Mouse (Mus musculus): ENCODE measurements at regions not wholly inside any gene's neighbourhood (a gene's known extent, or its start where the extent isn't known, plus 50 kb on each side); places are given as distances from the start of the nearest gene placed in this dataset.
A peak's percentile ranks its signal among the peaks of the same experiment; 100 is the strongest.

GRCm38 (mm10) chr13:52013757-52014156 lies 167.3 kb downstream of the Gadd45g start:
- no peak for DNase-seq (ENCODE audit: low spot score in 2 of 2)

- no peak for DNase-seq (ENCODE audit: low spot score in 2 of 2)
These were observed 168.1 kb downstream of the Gadd45g start for GRCm38 (mm10) chr13:52014566-52014965.

- DNase-seq (ENCODE audit: low spot score in 2 of 2), result no peak
These were observed 168.6 kb downstream of the Gadd45g start for GRCm38 (mm10) chr13:52015066-52015465.

GRCm38 (mm10) chr13:52015496-52015895 lies 169.0 kb downstream of the Gadd45g start:
- DNase-seq (ENCODE audit: low spot score in 2 of 2), result no peak

GRCm38 (mm10) chr13:52017598-52018190 lies 171.2 kb downstream of the Gadd45g start:
- peak; percentile 36 to 43 for DNase-seq (ENCODE audit: low spot score in 2 of 2)

GRCm38 (mm10) chr13:52019647-52020046 lies 173.2 kb downstream of the Gadd45g start:
- DNase-seq (ENCODE audit: low spot score in 2 of 2), result no peak

- peak in 1 of 2 experiments; percentile 37 for DNase-seq (ENCODE audit: low spot score in 2 of 2)
These were observed 174.7 kb downstream of the Gadd45g start for GRCm38 (mm10) chr13:52021150-52021549.

GRCm38 (mm10) chr13:52021828-52022227 lies 175.3 kb downstream of the Gadd45g start:
- DNase-seq (ENCODE audit: low spot score in 2 of 2), result no peak

- no peak for DNase-seq (ENCODE audit: low spot score in 2 of 2)
These were observed 176.1 kb downstream of the Gadd45g start for GRCm38 (mm10) chr13:52022529-52022928.

- peak; percentile 53 to 63 for DNase-seq (ENCODE audit: low spot score in 2 of 2)
These were observed 177.9 kb downstream of the Gadd45g start for GRCm38 (mm10) chr13:52024349-52024748.

GRCm38 (mm10) chr13:52024832-52025481 lies 178.5 kb downstream of the Gadd45g start:
- DNase-seq (ENCODE audit: low spot score in 2 of 2), result peak; percentile 46 to 51

GRCm38 (mm10) chr13:52025482-52025848 lies 179.0 kb downstream of the Gadd45g start:
- DNase-seq (ENCODE audit: low spot score in 2 of 2), result no peak

- DNase-seq (ENCODE audit: low spot score in 2 of 2), result no peak
These were observed 179.8 kb downstream of the Gadd45g start for GRCm38 (mm10) chr13:52026291-52026690.

- DNase-seq (ENCODE audit: low spot score in 2 of 2), result no peak
These were observed 183.5 kb downstream of the Gadd45g start for GRCm38 (mm10) chr13:52029868-52030422.

- DNase-seq (ENCODE audit: low spot score in 2 of 2), result no peak
These were observed 185.0 kb downstream of the Gadd45g start for GRCm38 (mm10) chr13:52031465-52031864.

- DNase-seq (ENCODE audit: low spot score in 2 of 2), result no peak
These were observed 189.3 kb downstream of the Gadd45g start for GRCm38 (mm10) chr13:52035731-52036130.

GRCm38 (mm10) chr13:52036351-52036750 lies 189.9 kb downstream of the Gadd45g start:
- DNase-seq (ENCODE audit: low spot score in 2 of 2), result no peak

GRCm38 (mm10) chr13:52037218-52037617 lies 190.7 kb downstream of the Gadd45g start:
- DNase-seq (ENCODE audit: low spot score in 2 of 2), result no peak

- no peak for DNase-seq (ENCODE audit: low spot score in 2 of 2)
These were observed 195.3 kb downstream of the Gadd45g start for GRCm38 (mm10) chr13:52041467-52042421.

GRCm38 (mm10) chr13:52042867-52043266 lies 196.4 kb downstream of the Gadd45g start:
- DNase-seq (ENCODE audit: low spot score in 2 of 2), result no peak

GRCm38 (mm10) chr13:52043916-52044315 lies 197.4 kb downstream of the Gadd45g start:
- DNase-seq (ENCODE audit: low spot score in 2 of 2), result no peak
